Mouse (Mus musculus) ES-CJ7 (cell line): Measurements from ENCODE around the gene Zfp60.

Experiments used
- DNase-seq: peaks from one replicate; pipeline ENCODE4 v3.0.0; 2011; ENCODE audit warnings: low read depth, low spot score

Gene Zfp60

GRCm38 (mm10) chr7:27731281-27731883 is at the start of gene Zfp60:
Gene Zfp60, plus strand, starts transcription at chr7:27731389.
- peak; percentile 95 for DNase-seq

- DNase-seq = no peak
Measured at GRCm38 (mm10) chr7:27683218-27683617, 48.0 kb upstream of the Zfp60 start.

GRCm38 (mm10) chr7:27685220-27685619 is 46.0 kb upstream of the Zfp60 start:
- no peak for DNase-seq

- DNase-seq = no peak
Measured at GRCm38 (mm10) chr7:27685681-27686080, 45.5 kb upstream of the Zfp60 start.

- no peak for DNase-seq
Measured at GRCm38 (mm10) chr7:27687043-27687442, 44.1 kb upstream of the Zfp60 start.

GRCm38 (mm10) chr7:27687836-27688235 is 43.4 kb upstream of the Zfp60 start:
- no peak for DNase-seq

- DNase-seq = no peak
Measured at GRCm38 (mm10) chr7:27688246-27688788, 42.9 kb upstream of the Zfp60 start.

GRCm38 (mm10) chr7:27688815-27689612 is 42.2 kb upstream of the Zfp60 start, which contains the start of gene Zfp607b:
Gene Zfp607b, plus strand, starts transcription at chr7:27689340.
- DNase-seq = peak; percentile 98

- DNase-seq = peak; percentile 79
Measured at GRCm38 (mm10) chr7:27691076-27691475, 40.1 kb upstream of the Zfp60 start.

- peak; percentile 84 for DNase-seq
Measured at GRCm38 (mm10) chr7:27696711-27697110, 34.5 kb upstream of the Zfp60 start.

- DNase-seq = no peak
Measured at GRCm38 (mm10) chr7:27710402-27710801, 20.8 kb upstream of the Zfp60 start.

- DNase-seq = no peak
Measured at GRCm38 (mm10) chr7:27721951-27722350, 9.2 kb upstream of the Zfp60 start.

- DNase-seq = peak; percentile 72
Measured at GRCm38 (mm10) chr7:27725566-27726538, 5.3 kb upstream of the Zfp60 start.

GRCm38 (mm10) chr7:27727471-27727870 is 3.7 kb upstream of the Zfp60 start:
- DNase-seq = no peak

GRCm38 (mm10) chr7:27731946-27732345 is 757 bp downstream of the Zfp60 start:
- no peak for DNase-seq

- no peak for DNase-seq
Measured at GRCm38 (mm10) chr7:27732508-27732907, 1.3 kb downstream of the Zfp60 start.

- peak; percentile 70 for DNase-seq
Measured at GRCm38 (mm10) chr7:27735457-27735856, 4.3 kb downstream of the Zfp60 start.

GRCm38 (mm10) chr7:27756351-27757047 is 25.3 kb downstream of the Zfp60 start:
- peak; percentile 65 for DNase-seq

- DNase-seq = no peak
Measured at GRCm38 (mm10) chr7:27757048-27757375, 25.8 kb downstream of the Zfp60 start.

- DNase-seq = peak; percentile 50
Measured at GRCm38 (mm10) chr7:27765176-27765886, 34.1 kb downstream of the Zfp60 start.
